Mouse (Mus musculus) WW6 (cell line): ENCODE measurements around the gene Pikfyve.
"Not testable (repeated sequence)": the region's sequence is repeated elsewhere in the genome, so short reads cannot be mapped to it uniquely, and the experiment has no call there.

ENCODE experiments used
- DNase-seq: peaks from one replicate; pipeline ENCODE4 v3.0.0-alpha.2; 2013; ENCODE audit warnings: low read depth, low spot score

Pikfyve gene

DNA sequence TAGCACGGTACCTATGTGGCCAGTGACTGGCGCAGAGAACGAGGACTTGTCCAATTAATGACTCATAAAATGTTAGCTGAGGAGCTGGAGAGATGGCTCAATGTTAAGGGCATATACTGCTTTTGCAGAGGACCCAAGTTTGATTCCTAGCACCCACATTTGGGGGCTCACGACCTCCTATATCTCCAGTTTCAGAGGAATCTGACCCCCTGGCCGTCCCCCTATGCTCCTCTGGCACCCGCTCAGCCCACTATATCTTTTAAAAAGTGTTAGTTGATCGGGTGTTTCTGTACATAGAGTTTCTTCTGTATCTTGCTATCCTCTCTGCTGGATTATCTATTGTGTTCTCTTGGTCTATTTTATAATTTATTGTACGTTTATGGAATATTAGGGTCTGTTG lies 1.5 kb upstream of the Pikfyve start:
- no peak for DNase-seq

DNA sequence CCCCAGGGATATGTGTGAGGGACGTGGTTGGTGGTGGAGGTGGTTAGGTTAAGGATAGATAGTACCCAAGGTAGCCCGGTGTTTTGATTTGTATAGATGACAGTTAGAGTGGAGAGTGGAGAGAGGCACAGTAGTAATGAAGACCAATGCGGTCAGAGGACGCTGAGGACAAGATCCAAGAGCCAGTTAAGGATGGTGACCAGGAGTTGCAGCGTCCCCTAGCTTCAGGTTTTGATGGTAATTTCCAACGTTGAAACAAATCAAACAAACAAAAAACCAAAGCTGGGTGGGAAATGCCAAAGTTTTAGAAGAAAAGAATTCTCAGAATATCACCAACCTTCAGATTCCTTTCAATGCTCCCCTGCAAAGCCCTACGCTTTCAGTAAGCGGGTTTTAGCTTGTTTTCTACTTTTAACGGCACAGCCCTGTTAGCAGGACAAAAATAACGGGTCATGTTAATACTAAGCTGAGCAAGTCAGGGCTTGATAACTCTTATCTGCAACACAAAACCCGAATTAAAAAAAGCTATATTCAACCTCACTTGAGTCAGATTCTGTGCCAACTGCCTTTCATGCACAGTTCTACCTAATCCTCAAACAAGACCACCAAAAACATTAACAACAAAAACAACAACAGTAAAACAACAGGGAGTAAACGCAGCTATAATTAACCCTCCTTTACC lies 818 bp upstream of the Pikfyve start:
- no peak for DNase-seq

DNA sequence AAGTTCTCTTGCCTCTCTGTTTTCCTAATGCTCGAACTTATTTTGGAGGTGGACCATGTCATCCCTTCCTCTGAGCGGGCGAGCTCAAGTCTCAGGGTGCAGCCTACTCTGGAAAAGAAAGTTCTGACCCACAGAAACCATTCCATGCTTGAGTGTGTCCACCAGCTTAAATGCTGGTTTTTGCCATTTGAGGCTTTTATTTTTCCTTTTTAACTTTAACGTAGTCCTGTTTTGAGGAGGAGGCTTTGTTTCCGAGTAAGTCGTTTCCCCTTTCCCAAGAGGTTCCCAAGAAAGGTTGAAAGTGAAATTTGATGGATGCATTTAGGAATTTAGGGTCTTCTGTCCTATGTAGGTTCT lies 569 bp downstream of the Pikfyve start:
- no peak for DNase-seq

DNA sequence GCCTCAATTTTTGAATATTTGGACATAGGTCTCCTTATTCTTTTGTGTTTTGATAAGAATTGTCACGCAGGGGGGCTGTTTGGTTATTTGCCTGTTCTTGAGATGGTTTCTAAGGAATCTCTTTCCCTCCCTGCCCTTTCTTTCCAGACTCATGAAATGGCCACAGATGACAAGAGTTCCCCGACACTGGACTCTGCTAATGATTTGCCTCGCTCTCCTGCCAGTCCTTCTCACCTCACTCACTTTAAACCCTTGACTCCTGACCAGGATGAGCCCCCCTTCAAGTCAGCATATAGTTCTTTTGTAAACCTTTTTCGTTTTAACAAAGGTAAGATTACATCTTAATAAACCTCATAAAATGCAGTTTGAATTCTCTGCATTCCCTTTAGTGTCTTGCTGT lies 3.7 kb downstream of the Pikfyve start:
- DNase-seq, result no peak

DNA sequence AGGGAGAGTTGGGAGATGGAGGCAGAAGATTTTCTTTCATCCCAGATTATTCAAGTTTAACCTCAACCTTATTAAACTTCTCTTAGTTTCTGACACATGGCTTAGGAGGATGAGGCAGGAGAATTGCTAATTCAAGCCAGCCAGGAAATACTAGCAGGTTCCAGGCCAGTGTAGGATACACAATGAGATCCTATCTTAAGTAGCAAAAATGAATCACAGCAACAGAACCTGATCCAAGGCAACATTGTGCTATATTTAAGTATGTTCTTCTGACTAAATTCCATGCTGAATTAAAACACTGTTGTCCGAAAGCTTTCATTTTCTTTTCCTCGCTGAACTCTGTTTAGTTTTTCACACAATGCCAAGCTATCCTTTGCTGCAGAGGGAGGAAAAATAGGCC lies 6.7 kb downstream of the Pikfyve start:
- no peak for DNase-seq

DNA sequence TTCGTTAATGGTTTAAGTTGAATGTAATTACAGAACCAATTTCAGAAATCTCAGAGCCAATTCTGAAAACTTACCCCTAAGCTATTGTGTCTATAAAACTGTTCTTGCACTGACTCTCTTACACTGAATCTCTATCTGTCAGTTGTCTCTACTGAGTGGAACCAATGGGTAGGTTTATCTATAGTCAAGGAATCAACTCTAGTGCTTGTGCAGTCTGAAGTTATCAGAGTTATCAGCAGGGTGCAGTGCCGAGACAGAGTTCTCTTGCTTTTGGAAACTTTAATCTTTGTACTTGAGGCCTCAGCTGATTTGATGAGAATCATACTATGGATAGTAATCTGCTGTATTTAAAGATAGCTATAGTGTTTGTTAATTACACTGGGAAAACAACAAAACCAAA lies 11.9 kb downstream of the Pikfyve start:
- no peak for DNase-seq

DNA sequence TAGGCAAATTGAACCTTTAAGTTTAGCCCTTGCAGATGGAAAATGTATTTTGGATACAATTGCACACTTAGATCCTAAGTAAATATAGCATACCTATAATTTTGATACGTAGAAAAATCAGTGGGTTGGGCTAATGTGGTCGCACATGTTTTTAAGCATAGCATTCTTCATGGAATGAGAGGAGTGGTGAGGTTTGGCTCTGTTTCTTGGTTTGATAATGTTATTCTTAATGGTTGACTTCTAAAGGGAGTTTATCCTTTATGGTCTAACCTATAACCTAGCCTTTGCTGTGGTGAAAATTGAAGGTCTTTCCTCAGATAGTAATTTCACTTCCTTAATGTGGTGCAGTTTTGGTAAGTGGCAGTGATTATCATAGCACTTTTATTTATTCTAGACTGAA lies 12.4 kb downstream of the Pikfyve start:
- DNase-seq, result no peak

DNA sequence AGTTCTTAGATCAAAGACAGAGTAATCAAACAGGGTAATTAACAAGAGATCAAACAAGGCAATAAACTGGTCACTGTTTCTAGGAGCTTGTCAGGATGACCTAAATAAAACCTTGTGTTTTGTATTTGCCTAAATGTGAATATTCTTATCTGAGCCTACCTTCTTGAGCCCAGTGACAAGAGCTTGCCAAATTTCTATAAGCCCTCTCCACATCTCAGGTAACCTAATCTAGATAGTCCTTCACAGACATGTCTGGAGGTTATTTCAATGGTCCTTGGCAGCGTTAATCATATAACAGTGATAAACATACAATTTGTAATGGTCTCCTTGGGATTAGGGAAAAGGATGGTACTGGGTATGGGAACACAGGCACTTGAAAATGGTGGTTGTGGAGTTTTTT lies 17.8 kb downstream of the Pikfyve start:
- DNase-seq, result no peak

DNA sequence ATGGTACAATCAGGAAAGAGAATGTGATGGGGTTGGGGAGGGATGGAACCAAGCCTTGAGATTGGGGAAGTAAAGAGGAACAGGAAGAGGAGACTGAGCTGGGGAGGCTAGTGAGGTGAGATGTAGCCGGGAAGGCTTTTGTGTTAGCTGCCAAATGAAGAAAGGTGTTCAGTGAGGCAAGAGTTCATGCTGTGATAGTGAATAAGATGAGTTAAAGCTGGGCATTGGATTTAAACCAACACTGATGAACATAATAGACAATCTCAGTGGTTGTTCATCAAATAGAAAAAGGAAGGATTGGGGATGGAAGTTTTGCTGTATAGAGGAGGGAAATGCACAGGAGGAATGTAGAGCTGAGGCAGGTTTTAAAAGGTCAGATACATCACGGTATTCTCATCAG lies 26.7 kb downstream of the Pikfyve start:
- DNase-seq, result no peak

DNA sequence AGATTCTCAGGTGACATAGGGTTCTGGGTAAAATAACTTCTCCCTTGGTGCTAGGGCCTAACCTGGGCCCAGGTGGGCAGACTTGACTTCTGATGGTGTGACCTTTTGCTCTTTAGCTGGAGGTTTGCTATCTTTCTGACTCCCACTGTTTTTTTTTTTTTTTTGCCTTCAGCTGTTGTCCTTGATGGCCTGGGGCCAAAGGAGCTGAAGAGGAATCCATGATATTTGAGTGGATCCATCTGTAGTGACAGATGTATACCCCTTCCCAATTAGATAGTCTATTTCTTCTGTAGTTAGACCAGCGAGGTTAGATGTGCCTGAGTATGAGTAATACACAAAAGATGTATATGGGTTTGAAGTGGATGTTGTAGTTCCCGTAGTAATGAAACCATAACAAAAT lies 31.1 kb downstream of the Pikfyve start:
- no peak for DNase-seq

DNA sequence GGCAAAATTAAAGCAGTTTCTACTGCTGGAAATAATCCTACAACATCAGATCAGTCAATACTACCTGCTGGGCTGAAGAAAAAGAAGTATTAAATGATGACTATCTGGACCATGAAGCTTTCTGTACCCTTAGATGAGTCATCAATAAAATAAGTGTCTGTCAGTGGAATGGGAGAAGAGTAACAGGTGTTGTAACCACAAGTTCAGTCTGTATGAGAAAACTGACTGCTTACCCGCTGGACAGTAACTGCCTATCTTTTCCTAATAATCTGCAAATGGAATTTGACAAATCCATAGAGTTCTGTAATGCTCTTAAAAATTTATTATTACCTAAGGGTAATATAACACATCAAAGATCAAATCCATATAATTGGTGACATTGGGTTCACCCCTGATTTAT lies 31.5 kb downstream of the Pikfyve start:
- DNase-seq, result no peak

DNA sequence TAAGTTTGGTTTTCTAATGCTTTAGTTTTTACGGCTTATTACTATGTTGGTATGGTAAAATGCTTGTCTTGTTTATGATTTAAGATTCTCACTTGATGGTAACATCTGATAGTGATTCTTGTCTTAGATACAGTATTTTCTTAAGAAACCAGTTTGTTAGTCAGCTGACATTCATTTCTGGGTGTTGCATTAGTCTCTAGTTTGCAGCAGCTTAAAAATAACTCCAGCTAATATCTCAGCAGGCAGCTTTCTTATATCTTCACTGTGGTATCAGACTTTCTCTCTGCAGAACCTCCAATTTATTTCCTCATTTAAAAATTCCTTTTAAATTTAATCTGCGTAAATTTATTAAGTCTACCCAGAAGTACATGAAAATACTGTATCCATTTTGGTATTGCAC lies 37.2 kb downstream of the Pikfyve start:
- no peak for DNase-seq

DNA sequence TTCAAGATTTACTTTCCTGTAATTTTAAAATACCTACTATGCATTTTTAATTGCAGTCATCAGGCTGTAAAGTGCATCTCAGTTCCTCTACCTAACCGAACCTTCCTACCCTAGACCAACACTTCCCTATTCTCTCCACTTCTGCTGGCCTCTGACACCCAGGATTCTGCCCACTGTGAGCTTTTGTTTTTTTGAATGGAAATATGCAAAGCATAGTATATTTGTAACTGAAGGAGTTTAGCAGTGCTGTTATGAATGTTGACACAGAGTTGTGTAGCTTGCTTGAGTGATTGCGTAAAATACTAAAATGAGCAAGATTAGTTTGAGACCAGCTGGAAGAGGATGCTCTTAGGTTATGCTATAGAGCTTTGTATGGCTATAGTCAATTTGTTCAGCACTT lies 41.2 kb downstream of the Pikfyve start:
- no peak for DNase-seq

DNA sequence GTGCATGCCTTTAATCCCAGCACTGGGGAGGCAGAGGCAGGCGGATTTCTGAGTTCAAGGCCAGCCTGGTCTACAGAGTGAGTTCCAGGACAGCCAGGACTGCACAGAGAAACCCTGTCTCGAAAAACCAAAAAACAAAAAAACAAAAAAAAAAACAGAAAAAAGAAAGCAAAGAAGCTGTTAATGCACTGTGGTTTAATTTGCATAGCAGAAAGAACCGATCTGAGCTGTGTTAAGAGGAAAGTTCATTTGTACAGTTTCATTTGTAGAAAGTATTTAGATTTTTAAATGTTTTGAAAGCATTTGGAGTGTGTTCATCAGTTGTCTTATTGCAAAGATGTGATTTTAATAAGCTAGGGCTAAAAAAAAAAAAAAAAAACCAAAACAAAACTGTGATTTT lies 43.3 kb downstream of the Pikfyve start:
- not testable (repeated sequence) for DNase-seq

DNA sequence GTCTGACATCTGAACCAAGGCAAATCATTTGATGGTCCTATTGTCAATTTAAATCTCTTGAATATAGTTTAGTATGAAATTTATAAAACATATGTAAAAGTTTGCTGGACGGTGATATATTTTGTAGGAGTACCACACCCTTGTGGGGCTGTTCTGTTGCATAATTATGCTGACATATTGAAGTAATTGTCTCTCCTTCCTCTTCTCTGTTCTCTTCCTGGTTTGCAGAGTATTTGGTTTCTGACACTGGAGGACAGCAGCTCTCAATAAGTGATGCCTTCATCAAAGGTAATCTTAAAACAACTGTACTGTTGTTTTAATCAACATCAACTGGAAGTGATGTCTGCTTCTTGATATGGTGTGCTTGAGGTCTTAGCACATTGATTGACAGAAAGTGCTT lies 44.1 kb downstream of the Pikfyve start:
- DNase-seq, result no peak

DNA sequence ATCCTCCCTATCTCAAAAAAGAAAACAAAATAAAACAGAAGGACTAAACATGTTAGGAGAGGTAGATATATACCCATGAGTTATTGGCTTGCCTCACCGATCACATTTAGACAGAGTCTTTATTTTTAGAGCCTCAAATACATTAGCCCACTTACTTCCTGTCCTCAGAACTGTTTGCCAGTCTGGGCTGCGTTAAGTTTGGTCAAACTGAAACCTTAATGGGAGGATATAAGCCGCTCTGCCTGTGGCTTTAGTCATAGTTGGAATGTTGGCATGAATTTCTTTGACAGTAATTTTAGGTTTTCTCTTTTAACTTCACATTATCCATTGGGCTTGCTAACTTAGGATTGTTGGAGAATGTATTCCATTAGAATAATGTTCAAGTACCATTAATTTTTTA lies 51.2 kb downstream of the Pikfyve start:
- DNase-seq, result no peak

DNA sequence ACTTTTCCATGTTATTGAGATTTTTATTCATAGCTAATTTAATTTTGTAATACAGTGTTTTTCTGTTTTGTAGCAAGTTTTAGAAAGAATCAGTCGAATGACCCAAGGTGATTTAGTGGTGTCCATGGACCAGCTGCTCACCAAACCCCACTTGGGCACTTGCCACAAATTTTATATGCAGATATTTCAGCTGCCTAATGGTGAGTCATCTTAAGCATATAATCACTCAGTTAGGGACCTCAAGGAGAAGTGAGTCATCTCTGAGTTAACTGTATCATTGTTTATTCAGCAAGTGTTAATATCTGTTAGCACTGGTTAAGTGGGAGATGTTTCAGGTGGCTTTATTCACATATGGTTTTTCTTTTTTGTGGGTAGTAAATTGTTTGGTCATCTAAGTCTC lies 59.2 kb downstream of the Pikfyve start:
- no peak for DNase-seq

DNA sequence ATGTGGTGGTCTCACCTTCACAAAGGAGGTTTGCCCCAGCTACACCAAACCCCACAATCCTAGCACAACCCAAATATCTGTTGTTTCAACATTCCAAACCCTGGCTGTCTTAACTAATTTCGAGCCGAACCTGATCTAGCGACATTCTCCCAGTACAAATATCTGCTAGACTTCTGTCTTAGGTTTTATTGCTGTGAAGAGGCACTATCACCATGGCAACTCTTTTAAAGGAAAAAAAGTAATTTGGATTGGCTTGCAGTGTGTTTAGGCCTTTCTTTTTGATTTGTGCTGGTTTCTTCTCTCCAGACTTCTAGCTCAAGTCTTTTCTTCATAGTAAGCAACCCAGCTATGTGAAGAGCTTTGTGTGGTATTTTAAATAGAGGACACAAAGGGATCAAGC lies 94.0 kb downstream of the Pikfyve start:
- no peak for DNase-seq

DNA sequence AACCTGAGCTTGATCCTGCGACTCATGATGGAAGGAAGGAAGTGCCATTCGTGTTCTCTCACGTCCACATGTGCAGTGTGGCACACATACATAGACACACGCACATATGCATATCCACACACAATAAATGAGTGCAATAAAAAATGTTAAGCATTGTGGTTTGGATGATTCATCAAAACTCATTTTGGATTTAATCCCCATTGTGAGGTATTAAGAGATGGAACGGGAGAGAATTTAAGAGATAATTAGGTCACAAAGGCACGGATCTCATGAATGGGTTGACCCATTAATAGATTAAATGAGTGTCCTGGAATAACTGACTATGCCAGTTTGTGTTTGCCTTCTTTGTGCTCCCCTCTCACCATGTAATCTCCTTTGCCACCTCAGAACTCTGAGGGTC lies 95.3 kb downstream of the Pikfyve start, which contains the start of gene Pth2r:
Gene Pth2r, plus strand, starts transcription at position 301 of the 400 bp plus-strand sequence.
- no peak for DNase-seq

DNA sequence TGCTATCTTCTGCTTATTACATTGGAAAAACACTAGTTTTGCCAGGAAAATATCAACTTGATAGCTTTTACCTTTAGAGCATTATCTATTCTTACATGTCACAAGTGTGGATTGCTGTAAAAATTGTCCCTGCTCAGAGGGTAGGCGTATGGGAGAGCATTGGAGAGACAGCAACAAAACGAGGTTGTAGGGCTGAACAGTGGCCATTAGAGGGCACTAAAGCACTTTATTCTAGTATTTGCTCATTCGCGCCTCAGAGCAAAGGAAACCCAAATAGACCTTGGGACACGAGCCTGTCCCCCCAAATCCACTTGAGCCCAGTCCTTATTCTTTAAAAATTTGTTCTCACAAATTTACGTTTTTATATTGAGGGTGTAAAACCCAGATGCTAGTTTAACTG lies 96.3 kb downstream of the Pikfyve start:
- peak; percentile 9 for DNase-seq

DNA sequence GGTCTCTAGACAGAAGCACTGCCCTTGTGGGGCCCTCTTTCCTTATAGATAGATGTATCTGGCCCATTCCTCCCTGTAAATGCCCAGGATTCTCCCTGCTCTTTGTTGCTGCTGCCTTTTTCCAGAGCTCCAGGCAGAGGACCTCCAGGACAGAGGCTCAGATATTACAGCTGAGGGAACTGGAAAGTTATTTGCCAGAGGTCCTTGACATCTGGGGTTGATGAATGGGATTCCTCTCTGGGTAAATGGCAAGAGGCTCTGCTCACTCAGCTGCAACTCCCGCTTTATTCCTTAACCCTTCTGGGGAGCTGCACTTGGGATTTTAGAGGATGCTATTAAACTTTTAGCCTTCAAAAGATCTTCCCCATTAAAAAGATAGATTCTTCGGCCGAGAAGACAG lies 122.0 kb downstream of the Pikfyve start:
- no peak for DNase-seq

DNA sequence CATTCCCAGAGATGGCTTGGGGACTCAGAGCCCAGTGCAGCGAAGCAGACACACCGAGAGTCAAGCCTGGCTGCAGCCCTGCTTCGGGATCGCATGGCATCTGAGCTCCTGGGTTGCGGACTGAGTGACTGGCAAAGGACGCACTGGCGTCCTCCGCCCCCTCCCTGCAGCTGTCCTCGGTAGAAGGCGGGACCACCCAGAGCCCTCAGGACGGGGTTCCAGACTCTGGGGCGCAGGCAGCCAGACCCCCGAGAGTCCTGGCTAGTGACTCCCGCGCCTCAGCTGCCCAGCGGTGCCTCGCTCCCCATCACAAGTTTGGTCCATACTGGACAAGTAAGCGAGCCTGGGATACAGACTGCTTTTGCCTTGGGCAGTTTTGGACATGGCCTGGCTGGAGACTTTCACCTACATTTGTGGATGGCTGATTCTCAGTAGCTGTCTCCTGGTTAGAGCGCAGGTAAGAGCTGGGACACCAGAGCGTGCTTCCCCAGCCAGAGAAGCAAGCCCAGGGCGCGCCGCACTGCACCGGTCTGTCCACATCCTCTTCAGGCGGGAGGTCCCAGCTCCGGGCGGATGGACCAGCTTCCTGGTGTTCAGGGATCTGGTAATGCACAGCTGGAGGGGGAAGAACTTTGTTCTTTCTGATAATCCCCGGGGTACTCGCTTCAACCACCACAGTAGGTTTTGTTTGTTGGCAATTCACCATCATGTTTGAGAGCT lies 124.9 kb downstream of the Pikfyve start:
- no peak for DNase-seq

DNA sequence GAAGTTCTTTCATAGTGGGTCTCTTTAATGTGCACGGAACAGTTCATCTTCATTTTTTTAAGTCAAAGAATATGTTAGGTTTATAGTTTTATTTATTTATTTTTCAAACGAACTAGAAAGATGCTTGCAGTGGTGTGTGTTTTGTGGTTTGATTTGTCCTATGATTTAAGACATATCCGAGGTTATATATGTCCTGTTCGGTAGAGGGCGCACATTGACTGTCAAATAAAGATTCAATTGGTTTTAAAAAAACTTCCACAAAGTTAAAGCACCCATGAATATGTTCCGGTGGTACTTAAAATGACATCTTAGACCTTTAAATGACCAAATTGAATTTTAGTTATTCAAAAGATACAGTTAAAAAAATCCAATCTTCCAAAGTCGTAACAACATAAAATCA lies 125.6 kb downstream of the Pikfyve start:
- DNase-seq, result no peak

DNA sequence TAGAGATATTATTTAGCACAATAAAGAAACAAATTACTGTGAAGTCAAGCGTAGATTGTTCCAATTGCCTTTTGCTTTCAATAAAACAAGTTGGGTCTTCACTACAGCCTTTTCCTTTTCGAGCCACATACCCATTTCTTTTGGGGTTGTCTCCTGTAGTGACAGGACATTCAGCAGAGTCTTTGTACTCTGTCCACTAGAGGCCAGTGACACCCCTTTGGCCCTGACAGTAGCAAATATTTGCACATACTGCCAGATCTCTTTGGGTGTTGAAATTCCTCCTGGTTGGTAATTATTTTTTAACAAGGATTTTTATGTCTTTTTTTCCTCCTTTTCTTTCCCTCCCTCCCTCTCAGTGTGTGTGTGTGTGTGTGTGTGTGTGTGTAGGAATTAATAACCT lies 126.4 kb downstream of the Pikfyve start:
- no peak for DNase-seq
